Mouse (Mus musculus) myocyte (in vitro differentiated cells): ENCODE data around the gene Mus81.

Experiments
- MAX ChIP-seq: IDR thresholded peaks from one replicate; pipeline ENCODE4 v1.6.1; 2011; ENCODE audit warnings: low read depth, mild to moderate bottlenecking, control low read depth
- POLR2A ChIP-seq: IDR thresholded peaks from one replicate; pipeline ENCODE4 v1.6.1; 2011; ENCODE audit warnings: low read depth, mild to moderate bottlenecking, control low read depth, moderate library complexity; ENCODE audit not compliant: insufficient read length
- TCF12 ChIP-seq: IDR thresholded peaks from one replicate; pipeline ENCODE4 v1.6.1; 2011; ENCODE audit warnings: mild to moderate bottlenecking, control low read depth; ENCODE audit not compliant: poor library complexity, insufficient read depth, severe bottlenecking

DNA sequence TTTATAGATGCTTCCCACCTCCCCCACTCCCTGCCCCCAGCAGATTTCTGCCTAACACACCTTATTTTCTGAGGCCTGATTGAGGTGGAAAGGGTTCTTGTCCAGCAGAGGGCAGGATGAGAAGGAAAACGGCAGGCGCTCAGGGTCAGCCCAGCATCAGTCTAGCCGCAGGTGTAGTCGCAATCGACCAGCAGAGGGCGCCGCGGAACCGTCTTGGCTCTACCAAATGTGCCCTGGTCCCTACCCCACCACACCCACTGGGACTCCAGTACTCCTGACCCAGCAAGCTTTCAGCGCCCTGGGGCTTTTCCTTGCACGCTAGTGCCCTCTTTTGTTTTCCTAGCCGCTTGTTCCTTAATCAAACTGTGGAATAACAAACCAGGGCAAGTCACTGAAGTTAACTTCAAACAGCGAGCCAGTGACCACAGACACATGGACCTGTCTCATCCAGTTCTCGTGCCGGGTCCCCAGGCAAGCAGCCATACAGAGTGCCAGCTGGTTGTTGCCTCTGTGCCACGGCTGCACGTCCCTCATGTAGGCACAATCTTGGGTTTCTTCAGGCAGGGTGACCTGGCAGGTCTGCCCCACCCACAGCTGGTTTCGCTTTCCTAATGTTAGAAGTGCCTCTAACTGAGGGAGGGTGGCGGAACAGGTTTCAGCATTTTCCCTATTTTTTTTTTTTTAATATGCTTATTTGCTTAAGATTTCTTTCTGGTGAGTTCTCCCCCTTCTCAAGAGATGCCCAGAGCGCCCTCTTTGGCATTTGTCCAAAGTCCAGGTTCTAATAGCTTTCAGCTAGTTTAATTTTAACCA lies 41.3 kb upstream of the Mus81 start:
- TF ChIP-seq POLR2A, result no peak
- no peak for TF ChIP-seq MAX
- no peak for TF ChIP-seq TCF12
